Mouse (Mus musculus): ENCODE measurements around the gene BC035947. TPM values are rescaled to one million over a fixed set of nuclear protein-coding genes. Genes with fewer than 3 reads are reported as not detected.

BC035947 gene
- not detected in 2 replicates for polyA plus RNA-seq (2012; rRNA removed)

DNA sequence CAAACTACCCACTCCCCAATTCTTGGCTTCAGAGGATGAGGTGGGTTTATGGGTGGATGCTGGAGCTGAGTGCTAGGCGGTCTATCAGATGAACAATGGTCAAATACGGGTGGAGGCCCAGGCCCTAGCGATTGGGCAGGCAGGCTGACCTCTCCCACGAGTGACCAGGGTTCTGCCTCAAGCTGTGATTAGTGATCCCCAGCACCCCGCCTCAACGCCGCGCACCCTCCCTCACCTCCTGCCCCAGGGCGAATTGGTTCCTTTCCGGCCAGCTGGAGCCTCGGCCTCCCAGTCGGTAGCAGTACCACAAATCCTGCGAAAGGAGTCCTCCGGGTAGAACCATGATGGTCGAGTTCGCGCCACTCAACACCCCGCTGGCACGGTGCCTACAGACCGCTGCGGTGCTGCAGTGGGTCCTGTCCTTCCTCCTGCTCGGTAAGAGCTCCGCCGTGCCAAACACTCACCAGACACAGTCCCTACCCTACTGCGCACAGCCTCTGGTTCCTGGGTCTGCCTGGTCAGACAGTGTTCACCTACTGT lies at the start of gene BC035947:
BC035947 (minus strand) TSS at position 538 of the 540 bp plus-strand sequence.

GRCm38 (mm10) chr1:78510862-78511261 lies 1.1 kb downstream of the BC035947 start, which contains the start of gene Mogat1:
TSS of gene Mogat1 (plus strand) at chr1:78510991.

DNA sequence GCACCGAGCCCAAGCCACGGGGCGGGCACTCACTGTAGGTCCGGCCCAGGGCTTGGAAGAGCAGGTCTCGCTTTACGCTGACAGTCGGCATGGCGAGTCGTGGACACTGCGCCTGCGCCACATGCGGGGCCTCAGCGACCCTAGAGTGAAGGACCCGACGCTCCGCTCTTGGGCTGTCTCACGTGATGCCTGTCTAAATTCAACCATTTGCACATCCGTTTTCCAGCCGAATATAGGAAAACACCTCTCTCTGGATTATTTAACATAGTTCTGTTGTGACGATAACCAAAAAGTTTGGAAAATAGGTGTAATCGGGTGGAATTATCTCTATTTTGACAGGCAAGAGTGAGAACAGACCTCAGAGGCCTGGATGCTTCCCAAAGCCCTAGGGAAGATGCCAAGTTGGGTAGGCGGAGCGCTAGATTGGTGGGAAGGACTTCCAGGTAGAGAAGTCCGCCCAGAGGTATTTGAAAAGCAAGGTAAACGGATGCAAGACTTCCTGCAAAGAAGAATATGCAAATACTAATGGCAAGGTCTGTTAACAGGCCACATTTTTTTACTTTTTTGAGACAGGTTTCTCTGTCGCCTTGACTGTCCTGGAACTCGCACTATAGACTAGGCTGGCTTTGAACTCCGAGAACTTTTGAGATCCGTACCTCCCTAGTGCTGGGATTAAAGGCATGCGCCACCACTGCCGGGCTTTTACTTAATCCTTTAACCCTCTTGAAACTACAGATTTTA lies 23.0 kb downstream of the BC035947 start, which contains the start of gene Farsb:
Farsb (minus strand) TSS at position 146 of the 741 bp plus-strand sequence.

Other genes with a start within 250 kb of the BC035947 start
- 0.60 and 0.64 TPM in 2 replicates for gene Sgpp2, start 201.8 kb downstream of the BC035947 start, polyA plus RNA-seq (2012; rRNA removed)
- gene Farsb, start 23.3 kb downstream of the BC035947 start, polyA plus RNA-seq (2012; rRNA removed): 28.9 and 29.2 TPM in 2 replicates
- gene Mogat1, start 1.2 kb downstream of the BC035947 start, polyA plus RNA-seq (2012; rRNA removed): not detected in 2 replicates
- 11.2 and 12.8 TPM in 2 replicates for gene Acsl3, start 145.7 kb upstream of the BC035947 start, polyA plus RNA-seq (2012; rRNA removed)
- 2.1 and 2.5 TPM in 2 replicates for gene Utp14b, start 145.9 kb upstream of the BC035947 start, polyA plus RNA-seq (2012; rRNA removed)

All from liver, embryonic 18 days (tissue).